Comparison of ENCODE assay signal across 33 mouse cellular contexts in genomic region chr7:139791601-139792000, GRCm38 (mm10). TPM values are rescaled to one million over a fixed set of nuclear protein-coding genes. Genes with fewer than 3 reads are reported as not detected.
DNase-seq lines count a peak whose midpoint lies in the region; ATAC-seq lines count a peak whose summit lies in the region.
"Had no signal": no experiment of that assay in that cellular context is flagged by ENCODE, and none has a peak within 500 bp of the region (broad histone marks: within the 10 kb centered on the region; RNA-seq: fewer than 3 reads in every experiment).

No protein-coding gene starts in this region.

- H3K4me2 ChIP-seq in hindbrain, embryonic 12.5 days (replicated peaks) = no peak overlapping the region
- H3K4me2 ChIP-seq: embryonic facial prominence, embryonic 13.5 days; forebrain, embryonic 12.5 days; heart, embryonic 15.5 days; hindbrain, embryonic 15.5 days; liver, embryonic 15.5 days; lung, embryonic 15.5 days; neural tube, embryonic 13.5 days had no signal

- H3K4me1 ChIP-seq in hindbrain, embryonic 12.5 days = no peaks in the 10 kb centered on the region
- H3K4me1 ChIP-seq: embryonic facial prominence, embryonic 13.5 days; heart, embryonic 15.5 days; limb, embryonic 10.5 days; liver, embryonic 15.5 days; lung, embryonic 15.5 days; neural tube, embryonic 13.5 days had no signal

- DNase-seq in frontal cortex, adult 2 months (ENCODE audit: extremely low spot score in 1 of 2, low spot score in 1 of 2) = peak; percentile 27 to 64
- DNase-seq in frontal cortex, postnatal 14 days (ENCODE audit: low spot score in 2 of 2) = no peak
- DNase-seq in left cerebral cortex, postnatal 25 days (ENCODE audit: low spot score in 2 of 2) = peak; percentile 45 to 86
- DNase-seq in left cerebral cortex, postnatal 4 days = no peak
- DNase-seq in frontal cortex, postnatal 36 days (ENCODE audit: low spot score in 2 of 2) = peak; percentile 35 to 64
- DNase-seq in right cerebral cortex, postnatal 36 days (ENCODE audit: low spot score in 2 of 2) = peak; percentile 55 to 73
- DNase-seq: adrenal gland, postnatal 36 days; B cell, adult 2 months; embryo, embryonic 11 days; heart, postnatal 36 days; kidney, adult 2 months; liver; lung, postnatal 4 days; midbrain, embryonic 14.5 days; retina, postnatal 1 day; spleen, adult 18-20 months; thymus, postnatal 14 days had no signal

- H3K27me3 ChIP-seq in hindbrain, embryonic 12.5 days = no peaks in the 10 kb centered on the region
- H3K27me3 ChIP-seq: embryonic facial prominence, embryonic 13.5 days; heart, embryonic 15.5 days; hindbrain, embryonic 15.5 days; liver, embryonic 15.5 days; lung, embryonic 15.5 days; neural tube, embryonic 13.5 days; Patski had no signal

- H3K36me3 ChIP-seq in hindbrain, embryonic 12.5 days = no peaks in the 10 kb centered on the region
- H3K36me3 ChIP-seq: embryonic facial prominence, embryonic 13.5 days; forebrain, embryonic 12.5 days; G1E; heart, embryonic 15.5 days; hindbrain, embryonic 15.5 days; limb, embryonic 10.5 days; liver, embryonic 15.5 days; lung, embryonic 15.5 days; neural tube, embryonic 13.5 days had no signal

- H3K4me3 ChIP-seq in hindbrain, embryonic 12.5 days = no peak overlapping the region
- H3K4me3 ChIP-seq: embryonic facial prominence, embryonic 13.5 days; erythroblast, embryonic 14.5 days; forebrain, embryonic 12.5 days; heart, embryonic 15.5 days; hindbrain, embryonic 15.5 days; limb, embryonic 10.5 days; liver, embryonic 15.5 days; lung, embryonic 15.5 days; myocyte; neural tube, embryonic 13.5 days had no signal

- H3K27ac ChIP-seq in hindbrain, embryonic 12.5 days = no peak overlapping the region
- H3K27ac ChIP-seq: embryonic facial prominence, embryonic 13.5 days; forebrain, embryonic 12.5 days; heart, embryonic 15.5 days; hindbrain, embryonic 15.5 days; kidney, postnatal 0 days; limb, embryonic 10.5 days; liver, embryonic 15.5 days; lung, embryonic 15.5 days; neural tube, embryonic 13.5 days had no signal

- no peak overlapping the region for H3K9ac ChIP-seq in hindbrain, embryonic 12.5 days
- H3K9ac ChIP-seq: embryonic facial prominence, embryonic 13.5 days; forebrain, embryonic 12.5 days; heart, embryonic 15.5 days; hindbrain, embryonic 15.5 days; liver, embryonic 15.5 days; lung, embryonic 15.5 days; neural tube, embryonic 13.5 days had no signal

- H3K9me3 ChIP-seq in hindbrain, embryonic 12.5 days (replicated peaks) = no peaks in the 10 kb centered on the region
- H3K9me3 ChIP-seq: embryonic facial prominence, embryonic 13.5 days; forebrain, embryonic 12.5 days; heart, embryonic 15.5 days; hindbrain, embryonic 15.5 days; limb, embryonic 10.5 days; liver, embryonic 15.5 days; lung, embryonic 15.5 days; neural tube, embryonic 13.5 days had no signal

- no peak for ATAC-seq in hindbrain, embryonic 12.5 days (ENCODE audit: low FRiP score)
- ATAC-seq: Patski had no signal

- WGBS in hindbrain, embryonic 12.5 days = 87% methylated on average over 9 of the region's 9 CpGs

- intact Hi-C loops in left cerebral cortex, postnatal 25 days (cut with DNase I) = loop anchor here (5.0 kb wide), 1 partner anchor 84 kb away; no protein-coding TSS in a partner anchor
- intact Hi-C loops in left cerebral cortex, postnatal 4 days (cut with DNase I) = no loop called here

RNA-seq across cellular contexts. Expression of gene Adgra1, which starts 42.4 kb away (rescaled TPM):
- polyA plus RNA-seq in frontal cortex, adult 2 months (2012; rRNA removed) = 34.4 and 34.7 TPM in 2 replicates
- total RNA-seq in left cerebral cortex, postnatal 25 days (2021) = 10 to 100 TPM; 52.6 to 71.6 TPM
- 10 to 100 TPM; 17.8 to 25.1 TPM for total RNA-seq in left cerebral cortex, postnatal 4 days (2021)
- 18.7 and 21.4 TPM in 2 replicates for polyA plus RNA-seq in hindbrain, embryonic 12.5 days (2016; fragmentation: Nextera tagmentation; extraction: Ambion mirVana)
- total RNA-seq: CH12.LX; heart, postnatal 36 days; megakaryocyte-erythroid progenitor cell, adult 5-6 weeks had no signal
- polyA plus RNA-seq: erythroblast, embryonic 14.5 days; G1E; heart, embryonic 15.5 days; limb, embryonic 10.5 days; liver, embryonic 15.5 days; lung, embryonic 15.5 days had no signal

Comparison
In these comparisons a context has a peak if more than half of its experiments do, and no peak if none do; other contexts are left out.
1. DNase-seq: peak in frontal cortex, adult 2 months (2 of 2), left cerebral cortex, postnatal 25 days (2 of 2), frontal cortex, postnatal 36 days (2 of 2) and right cerebral cortex, postnatal 36 days (2 of 2); none in frontal cortex, postnatal 14 days (0 of 2) and left cerebral cortex, postnatal 4 days (single experiment).